Mouse (Mus musculus): ENCODE results near the gene Shisa5.
A peak's percentile ranks its signal among the peaks of the same experiment; 100 is the strongest.

Shisa5 gene

GRCm38 (mm10) chr9:109022866-109023685, 15.3 kb upstream of the Shisa5 start:
- no peak for DNase-seq

DNA sequence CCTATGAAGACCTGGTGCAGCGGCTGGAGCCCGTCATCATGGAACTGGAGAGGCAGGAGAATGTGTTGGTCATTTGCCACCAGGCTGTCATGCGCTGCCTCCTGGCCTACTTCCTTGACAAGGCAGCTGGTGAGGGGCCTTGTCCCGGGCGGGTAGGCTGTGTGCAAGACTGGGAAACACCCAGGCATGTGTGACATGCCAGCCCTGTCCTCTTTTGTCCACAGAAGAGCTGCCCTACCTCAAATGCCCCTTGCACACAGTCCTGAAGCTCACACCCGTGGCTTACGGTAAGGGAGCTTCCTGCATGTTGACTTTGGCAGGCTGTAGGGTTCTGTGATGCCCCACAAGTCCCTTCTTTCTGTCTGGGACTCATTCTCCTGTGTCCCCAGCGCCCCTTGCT, 10.8 kb upstream of the Shisa5 start:
- no peak for DNase-seq

GRCm38 (mm10) chr9:109028421-109028820, 9.9 kb upstream of the Shisa5 start:
- no peak for DNase-seq

DNA sequence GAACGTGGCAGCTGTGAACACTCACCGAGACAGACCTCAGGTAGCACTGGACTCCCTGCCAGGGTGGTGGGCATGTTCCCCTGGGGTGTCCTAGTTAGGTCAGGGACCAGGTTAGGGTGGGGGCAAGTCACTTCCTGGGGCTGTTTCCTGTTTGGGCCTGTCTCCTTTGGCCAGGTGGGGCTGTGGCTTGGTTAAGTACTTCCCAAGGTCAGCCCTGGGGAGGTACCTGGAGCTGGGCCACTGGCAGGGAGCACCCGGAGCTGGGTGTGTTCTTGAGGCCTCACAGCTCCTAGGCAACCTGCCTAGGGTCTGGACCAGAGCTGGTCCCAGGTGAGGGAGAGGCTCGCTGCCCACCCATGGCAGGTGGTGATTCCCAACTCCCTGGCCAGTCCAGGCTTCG, 9.4 kb upstream of the Shisa5 start:
- no peak for DNase-seq

DNA sequence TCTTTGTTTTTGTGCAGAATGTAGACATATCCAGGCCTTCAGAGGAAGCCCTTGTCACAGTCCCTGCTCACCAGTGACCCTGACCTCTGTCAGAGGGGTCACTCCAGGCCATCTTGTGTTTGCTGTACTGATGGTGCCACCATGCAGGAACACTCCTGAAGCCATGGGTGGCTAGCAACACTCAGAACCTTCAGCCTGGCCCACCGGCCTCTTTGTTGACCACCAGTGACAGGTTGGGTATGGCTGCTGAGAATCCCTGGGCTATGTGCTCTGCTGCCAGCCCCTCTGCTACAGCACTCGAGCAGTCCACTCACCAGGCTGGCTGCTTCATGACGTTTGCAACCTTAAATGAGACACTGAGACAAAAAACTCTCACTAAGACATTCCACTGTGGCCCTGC, 8.1 kb upstream of the Shisa5 start:
- DNase-seq, result no peak

DNA sequence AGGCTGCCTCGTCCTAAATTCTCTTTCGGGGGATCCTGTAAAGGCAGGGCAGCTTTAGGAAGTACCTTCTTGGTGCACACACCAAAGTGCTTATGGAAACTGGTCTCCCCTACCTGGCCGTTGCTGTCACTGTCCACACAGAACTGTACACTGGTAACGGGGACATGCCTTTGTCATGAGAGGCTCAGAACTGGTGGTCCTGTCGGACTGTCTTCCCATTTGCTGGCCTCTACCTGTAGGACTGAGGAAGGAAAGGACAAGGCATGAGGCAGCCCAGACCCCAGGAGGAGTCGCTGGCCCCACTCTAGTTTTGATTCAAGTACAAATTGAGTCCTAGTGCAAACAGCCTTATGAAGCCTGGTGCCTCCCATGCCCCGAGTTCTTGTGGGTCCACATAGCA, 7.4 kb upstream of the Shisa5 start:
- no peak for DNase-seq

DNA sequence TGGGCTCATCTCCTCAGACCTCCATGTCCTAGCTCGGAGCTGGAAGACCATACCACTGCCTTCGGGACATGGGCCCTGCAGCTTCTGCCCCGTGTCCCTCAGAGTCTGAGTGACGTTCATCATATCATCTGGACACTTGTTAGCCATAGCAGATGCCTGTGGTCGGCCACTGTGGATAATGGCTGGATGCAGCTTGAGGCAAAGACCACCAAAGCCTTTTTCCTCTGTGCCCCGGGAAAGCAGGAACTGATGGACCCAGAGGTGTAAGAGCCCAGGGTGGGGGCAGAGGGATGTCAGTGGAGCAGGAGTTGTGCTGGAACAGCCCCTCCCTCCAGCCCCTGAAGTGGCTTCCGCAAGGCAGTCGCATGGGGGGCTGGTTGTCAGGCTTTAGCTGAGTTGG, 6.7 kb upstream of the Shisa5 start:
- no peak for DNase-seq

DNA sequence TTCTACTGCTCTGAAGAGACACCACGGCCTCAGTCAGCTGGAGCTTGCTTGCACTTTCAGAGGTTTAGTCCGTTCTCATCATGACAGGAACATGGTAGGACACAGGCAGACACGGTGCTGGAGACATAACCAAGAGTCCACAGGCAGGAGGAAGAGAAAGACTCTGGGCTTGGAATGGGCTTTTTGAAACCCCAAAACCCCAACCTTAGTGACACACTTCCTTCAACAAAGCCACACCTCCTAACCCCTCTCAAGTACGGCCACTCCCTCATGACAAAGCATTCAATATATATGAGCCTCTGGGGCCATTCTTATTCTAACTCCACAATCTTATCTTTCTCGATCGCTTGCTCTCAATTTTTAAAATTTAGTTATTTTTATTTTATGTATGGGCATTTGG, 5.9 kb upstream of the Shisa5 start:
- no peak for DNase-seq

DNA sequence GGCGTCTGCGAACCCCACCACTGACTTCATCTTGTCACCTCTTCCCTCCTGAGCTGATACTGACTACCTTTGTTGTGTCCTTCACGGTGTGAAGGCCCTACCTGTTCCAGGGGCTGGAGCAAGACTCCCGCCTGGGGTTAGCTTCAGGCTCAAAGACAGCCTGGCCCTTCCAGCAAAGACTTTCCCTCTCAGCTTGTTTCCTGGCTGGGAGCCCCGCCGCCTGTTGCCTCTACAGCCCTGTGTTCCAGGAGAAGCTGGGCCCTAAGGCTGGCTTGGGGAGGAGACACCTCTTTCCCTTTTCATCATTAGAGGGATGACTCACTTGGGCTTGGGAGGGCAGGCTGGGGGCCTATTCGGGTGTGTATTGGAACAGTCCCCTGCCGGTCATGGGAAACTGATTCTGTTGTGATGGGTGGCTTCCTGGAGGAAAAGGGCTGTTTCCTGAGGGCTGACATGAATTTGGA, 568 bp downstream of the Shisa5 start:
- DNase-seq, result no peak

DNA sequence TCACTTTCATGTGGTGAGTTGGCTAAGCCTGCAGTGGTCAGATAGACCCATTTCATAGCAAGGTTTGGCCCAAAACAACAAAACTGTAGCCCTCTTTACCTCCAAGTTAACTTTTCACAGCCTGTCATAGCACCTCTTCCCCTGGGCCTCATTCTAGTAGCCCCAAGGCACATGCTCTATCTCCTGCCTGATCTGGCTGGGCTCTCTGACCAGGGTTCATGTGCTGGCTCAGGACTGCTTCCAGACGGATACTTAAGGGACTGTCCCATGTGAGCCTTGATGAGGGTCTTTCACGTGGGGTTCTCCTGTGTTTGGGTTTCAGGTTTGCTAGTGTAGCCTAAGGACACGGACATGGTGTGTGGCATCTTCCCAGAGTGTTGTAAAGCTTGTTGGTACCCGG, 1.3 kb downstream of the Shisa5 start:
- DNase-seq, result no peak

GRCm38 (mm10) chr9:109040216-109040615, 1.9 kb downstream of the Shisa5 start:
- no peak for DNase-seq

GRCm38 (mm10) chr9:109040906-109041305, 2.5 kb downstream of the Shisa5 start:
- DNase-seq, result no peak

- DNase-seq, result no peak
Observed at GRCm38 (mm10) chr9:109041351-109041750, 3.0 kb downstream of the Shisa5 start.

DNA sequence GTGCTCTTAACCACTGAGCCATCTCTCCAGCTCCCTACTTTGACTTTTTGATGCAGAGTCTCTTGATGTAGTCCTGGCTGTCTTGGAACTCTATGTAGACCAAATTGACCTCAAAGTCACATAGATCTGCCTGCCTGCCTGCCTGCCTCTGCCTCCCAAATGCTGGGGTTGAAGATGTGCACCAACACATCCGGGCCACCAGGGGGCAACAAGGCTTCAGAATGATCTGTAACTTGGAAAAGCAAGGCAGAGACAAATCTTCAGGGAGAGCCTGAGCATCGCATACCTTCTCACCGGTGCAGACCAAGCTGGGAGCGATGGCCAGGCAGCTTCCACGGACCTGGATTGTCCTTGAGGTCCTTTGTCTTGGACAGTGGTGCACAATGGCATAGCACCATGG, 7.9 kb downstream of the Shisa5 start:
- peak; percentile 66 for DNase-seq

GRCm38 (mm10) chr9:109049316-109049715, 11.0 kb downstream of the Shisa5 start:
- DNase-seq, result no peak

GRCm38 (mm10) chr9:109049996-109050673, 11.8 kb downstream of the Shisa5 start:
- DNase-seq, result no peak

DNA sequence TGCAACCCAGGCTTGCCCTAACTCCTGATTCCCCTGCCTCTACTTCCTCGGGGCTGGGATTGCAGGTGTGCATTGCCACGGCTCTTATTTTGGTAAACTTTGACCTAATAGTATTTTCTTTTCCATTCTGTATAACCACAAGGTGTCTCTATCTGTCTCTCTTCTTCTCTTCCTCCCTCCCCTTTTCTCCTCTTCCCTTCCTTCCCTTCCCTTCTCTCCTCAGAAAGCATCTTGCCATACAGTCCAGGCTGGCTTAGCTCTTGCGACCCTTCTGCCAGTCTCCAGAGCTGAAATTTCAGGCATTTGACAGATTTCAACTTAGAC, 12.3 kb downstream of the Shisa5 start:
- no peak for DNase-seq

GRCm38 (mm10) chr9:109051011-109051501, 12.7 kb downstream of the Shisa5 start:
- no peak for DNase-seq

GRCm38 (mm10) chr9:109051651-109052489, 13.5 kb downstream of the Shisa5 start:
- no peak for DNase-seq

- no peak for DNase-seq
Observed at GRCm38 (mm10) chr9:109052490-109053260, 14.3 kb downstream of the Shisa5 start.

- no peak for DNase-seq
Observed at GRCm38 (mm10) chr9:109053366-109053765, 15.0 kb downstream of the Shisa5 start.

GRCm38 (mm10) chr9:109053851-109054250, 15.5 kb downstream of the Shisa5 start:
- DNase-seq, result no peak

GRCm38 (mm10) chr9:109054712-109055111, 16.3 kb downstream of the Shisa5 start:
- DNase-seq, result peak; percentile 69
